Mouse (Mus musculus) stomach, postnatal 0 days (tissue): ENCODE measurements around the gene Uvrag.

ENCODE experiments used
- CTCF ChIP-seq: IDR thresholded peaks from 2 replicates; pipeline ENCODE4 v1.5.1; 2016; ENCODE audit warnings: antibody characterized with exemption, low read depth, mild to moderate bottlenecking, moderate library complexity
- EP300 ChIP-seq: optimal IDR thresholded peaks from 2 replicates; pipeline ENCODE3; 2016; ENCODE audit warnings: antibody characterized with exemption

GRCm38 (mm10) chr7:98943687-98944086 lies 197.3 kb downstream of the Uvrag start:
- TF ChIP-seq CTCF (no peak), EP300 (no peak)
